Mouse (Mus musculus): ENCODE data around the gene Sgcd.
A peak's percentile ranks its signal among the peaks of the same experiment; 100 is the strongest.
"Not testable (repeated sequence)": the region's sequence is repeated elsewhere in the genome, so short reads cannot be mapped to it uniquely, and the experiment has no call there.

The Sgcd gene

DNA sequence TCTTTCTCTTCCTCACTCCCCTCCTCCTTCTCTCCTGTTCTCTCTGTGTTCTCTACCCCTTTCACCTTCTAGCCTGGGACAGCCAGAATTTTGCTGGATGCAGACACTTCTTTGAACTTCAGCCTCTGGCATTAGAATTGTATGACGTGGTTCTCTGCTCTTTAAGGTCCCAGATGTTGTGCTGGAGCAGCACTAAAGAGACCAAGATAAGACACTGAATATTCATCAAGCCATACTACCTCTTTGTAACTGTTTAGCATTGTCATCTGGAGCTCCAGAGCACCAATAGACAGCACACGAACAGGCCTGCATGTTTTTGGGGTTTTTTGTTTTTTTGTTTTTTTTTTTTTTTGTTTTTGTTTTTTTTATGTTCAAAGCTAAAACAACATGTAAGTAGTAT is 541.0 kb downstream of the Sgcd start:
- no peak for DNase-seq (ENCODE audit: low spot score)

DNA sequence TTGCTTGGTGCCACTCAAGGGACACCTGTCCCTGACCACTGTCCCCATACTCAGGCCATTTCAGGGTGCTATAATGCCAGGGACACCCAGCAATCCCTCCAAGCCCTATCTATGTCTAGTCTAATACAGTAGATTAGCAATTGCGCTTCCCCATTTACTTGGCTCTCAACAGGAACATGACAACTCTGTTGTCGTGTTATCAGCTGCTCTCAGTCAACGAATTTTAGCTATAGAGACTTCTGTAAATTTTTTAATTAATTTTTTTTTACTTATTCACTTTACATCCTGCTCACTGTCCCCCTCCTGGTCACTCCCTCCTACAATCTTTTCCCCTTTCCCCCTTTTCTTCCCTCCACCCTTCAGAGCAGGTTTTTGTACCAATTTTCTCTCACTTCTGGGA is 542.4 kb downstream of the Sgcd start:
- DNase-seq (ENCODE audit: low spot score), result no peak

DNA sequence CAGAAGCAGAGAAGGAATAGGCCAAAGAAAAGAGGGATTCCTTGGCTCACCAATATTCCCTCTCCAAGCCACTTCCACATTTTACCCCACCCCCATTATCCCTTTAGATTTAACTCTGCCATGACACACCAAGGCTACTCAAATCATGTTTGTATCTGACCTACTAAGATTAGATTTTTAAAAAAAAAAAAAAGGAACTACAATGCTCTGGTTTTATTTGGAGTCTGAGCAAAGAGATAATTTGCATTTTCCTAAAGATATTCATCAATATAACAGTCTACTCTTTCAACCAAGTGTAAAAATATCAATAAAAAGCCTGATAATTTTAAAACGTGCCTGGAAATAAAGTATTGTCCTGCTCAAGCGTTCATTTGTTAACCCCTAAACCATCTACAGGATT is 543.1 kb downstream of the Sgcd start:
- DNase-seq (ENCODE audit: low spot score), result no peak

DNA sequence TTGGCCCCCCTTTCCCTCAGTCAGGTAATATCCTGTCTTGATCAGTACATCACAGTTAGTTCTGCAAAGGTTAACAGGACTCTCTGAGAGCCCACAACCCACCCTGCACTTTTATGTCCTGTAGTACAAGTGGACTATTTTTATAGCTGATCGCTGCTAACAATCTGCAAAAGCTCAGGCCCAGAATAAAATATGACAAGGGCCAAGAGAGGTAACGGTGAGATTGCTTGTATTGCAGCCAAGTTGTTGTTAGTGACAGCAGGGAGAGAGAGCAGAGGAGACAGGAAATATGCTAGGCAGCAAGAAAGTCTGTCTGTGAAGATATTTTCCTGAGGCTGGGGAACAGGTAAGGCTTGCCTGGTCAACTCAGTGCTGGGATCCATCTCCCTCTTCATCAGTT is 546.5 kb downstream of the Sgcd start:
- no peak for DNase-seq (ENCODE audit: low spot score)

DNA sequence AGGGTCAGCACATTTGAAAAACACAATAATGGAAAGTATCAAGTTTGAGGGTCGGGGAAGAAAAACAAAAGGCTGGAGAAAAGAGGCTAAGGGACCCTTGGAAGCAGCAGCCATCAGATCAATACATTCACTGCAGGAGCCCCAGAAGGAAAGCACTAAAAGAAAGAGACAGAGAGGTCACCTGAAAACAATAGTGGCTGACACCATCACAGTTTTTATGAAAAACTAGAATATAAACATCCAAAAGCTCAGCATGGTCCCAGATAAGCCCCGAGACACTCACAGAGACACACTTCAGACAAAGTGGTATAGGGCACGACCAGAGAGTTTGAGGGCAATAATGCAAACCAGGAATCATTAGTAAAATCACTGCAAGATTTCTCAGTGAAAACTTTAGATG is 589.2 kb downstream of the Sgcd start:
- no peak for DNase-seq (ENCODE audit: low spot score)

DNA sequence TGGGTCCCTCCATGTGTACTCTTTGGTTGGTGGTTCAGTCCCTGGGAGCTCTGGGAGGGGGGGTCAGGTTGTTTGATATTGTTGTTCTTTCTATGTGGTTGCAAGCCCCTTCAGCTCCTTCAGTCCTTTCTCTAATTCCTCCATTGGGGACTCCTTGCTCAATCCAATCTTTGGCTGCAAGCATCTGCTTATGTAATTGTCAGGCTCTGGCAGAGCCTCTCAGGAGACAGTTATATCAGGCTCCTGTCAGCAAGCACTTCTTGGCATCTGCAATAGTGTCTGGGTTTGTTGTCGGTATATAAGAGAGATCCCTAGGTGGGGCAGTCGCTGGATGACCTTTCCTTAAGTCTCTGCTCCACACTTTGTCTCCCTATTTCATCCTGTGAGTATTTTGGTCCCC is 598.0 kb downstream of the Sgcd start:
- not testable (repeated sequence) for DNase-seq (ENCODE audit: low spot score)

DNA sequence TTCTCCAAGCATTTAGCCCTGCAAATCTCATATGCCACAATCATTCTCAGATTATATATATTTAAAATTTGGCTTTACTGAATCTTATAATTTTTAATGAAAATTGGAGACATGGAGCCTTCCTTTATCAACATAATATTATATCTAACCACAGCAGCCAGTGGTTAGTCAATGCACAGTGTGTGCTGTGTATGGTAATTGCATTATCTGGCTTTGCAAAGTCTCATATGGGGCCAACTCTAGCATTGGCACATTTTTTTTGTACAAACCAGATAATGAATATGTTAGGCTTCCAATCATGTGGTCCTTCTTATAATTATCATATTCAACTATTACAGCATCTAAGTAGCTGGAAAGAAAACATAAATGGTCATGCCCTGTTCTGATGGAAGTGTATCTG is 599.4 kb downstream of the Sgcd start:
- no peak for DNase-seq (ENCODE audit: low spot score)

DNA sequence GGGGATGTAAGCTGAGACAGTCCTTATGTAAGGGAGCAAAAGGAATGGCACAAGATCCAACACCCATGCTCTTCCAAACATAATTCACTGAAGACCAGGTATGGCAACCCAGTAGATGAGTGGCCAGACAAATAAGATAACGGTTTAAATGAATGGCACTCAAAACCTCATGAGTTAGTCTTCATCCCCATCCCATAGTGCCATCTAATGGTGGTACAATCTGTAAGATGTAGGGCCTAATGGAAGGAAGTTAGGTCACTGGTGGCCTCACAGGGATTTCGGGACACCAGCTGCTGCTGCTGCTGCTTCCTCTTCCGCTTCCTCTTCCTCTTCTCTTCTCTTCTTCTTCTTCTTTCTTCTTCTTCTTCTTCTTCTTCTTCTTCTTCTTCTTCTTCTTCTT is 601.0 kb downstream of the Sgcd start:
- DNase-seq (ENCODE audit: low spot score), result no peak

DNA sequence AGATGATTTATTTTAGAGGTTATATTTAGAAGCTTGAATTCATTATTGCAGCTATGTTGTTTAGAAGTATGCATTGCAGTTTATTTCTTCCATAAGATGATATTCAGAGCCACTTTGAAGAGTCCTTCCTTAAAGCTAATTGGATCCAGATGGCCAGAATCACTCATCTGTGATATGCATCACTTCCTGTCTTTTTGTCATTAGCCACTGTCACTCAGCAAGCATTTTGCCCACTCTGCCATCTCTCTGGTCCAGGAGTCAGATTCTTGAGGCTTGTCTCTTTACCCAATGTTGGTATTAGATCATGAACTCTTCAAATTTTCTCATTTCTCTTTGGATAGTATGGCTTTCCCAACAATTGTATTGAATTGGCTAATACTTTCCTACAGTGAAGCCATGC is 602.6 kb downstream of the Sgcd start:
- no peak for DNase-seq (ENCODE audit: low spot score)

DNA sequence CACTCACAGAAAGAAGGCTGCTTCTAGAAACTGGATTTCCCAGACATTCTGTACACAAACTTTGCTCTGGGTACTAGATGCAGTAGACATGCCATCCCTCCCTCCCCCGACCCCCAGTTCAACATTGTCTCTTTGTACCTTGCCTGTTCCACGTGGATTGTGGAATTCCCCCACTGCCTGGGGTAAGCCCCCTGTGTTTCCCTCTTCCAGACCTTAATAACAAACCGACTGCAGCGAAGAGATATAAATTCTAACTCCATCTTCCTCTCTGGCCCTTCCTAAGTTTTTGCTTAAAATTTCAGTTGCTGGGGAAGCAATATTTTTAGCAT is 609.2 kb downstream of the Sgcd start:
- DNase-seq (ENCODE audit: low spot score), result no peak

DNA sequence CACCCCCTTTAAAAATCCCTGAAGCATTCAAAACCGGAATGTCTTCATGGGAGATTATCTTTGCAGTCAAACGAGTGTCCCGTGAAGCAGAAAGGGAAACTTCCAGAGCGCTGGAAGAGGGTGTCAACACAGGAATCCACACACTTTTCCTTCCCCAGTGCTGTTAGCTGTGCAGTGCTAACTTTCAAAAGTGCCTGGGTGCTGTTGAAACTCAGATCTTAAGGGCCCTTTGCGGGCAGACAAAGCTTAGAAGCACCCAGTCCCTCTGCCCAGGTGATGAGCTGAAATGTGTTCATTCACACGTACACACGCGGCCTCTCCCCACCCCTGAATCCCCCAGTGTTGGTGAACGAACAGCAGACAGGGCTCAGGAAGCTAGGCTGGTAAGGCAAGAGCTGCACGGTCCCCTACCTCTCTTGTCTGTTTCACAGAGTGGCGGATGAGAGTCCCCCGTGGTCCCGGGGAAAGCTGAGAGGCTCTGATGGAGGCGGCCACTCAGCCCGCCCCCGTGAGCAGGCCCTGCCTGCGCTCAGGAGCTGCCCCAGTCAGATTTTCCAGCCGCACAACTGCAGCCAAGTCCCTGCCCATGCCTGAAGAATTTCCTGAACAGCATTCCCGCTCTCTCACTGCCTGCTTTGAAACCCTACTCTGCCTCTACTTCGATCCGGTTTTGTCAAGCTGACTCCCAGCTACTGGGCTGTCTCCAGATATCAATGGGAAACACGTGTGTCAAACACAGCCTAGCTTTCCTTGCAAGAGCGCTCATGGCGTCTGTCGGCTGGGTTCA is 609.7 kb downstream of the Sgcd start:
- peak; percentile 29 for DNase-seq (ENCODE audit: low spot score)

DNA sequence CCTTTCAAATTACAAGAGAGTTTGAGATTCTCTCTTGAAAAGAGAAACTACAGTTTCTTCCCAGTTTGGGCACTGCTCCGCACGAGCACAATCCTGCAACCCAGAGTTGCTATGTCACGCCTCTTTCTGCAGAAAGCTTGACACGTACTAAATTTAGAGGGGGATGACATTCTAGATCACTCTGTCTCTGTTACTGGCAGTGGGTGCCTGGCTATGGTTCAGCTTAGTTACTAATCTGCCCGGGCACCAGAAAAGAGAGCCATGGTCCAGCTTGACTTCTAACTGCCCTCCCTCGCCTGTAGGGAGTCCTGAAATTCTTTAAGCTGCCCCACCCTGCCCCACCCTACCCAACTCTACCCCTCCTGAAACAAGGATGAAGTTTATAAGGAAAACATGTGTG is 611.3 kb downstream of the Sgcd start:
- no peak for DNase-seq (ENCODE audit: low spot score)

DNA sequence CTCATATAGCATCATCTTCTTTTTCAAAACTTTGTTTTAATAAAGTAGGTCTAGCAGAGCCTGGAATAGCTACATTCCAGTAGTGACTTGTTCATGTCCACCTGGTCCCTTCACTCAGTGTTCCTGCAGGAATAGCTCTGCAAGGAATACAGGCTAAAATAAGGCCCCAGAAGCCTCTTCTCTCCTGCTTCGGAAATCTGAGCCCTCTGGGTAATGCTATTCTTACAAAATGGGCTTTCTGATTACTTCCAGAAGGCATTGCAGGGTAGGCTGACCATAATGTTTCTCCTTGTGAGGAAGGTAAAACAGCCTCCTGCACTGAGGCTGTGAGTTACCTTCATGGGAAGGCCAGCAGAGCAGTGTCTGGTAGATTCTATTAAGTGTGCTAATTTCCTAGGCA is 611.9 kb downstream of the Sgcd start:
- no peak for DNase-seq (ENCODE audit: low spot score)

DNA sequence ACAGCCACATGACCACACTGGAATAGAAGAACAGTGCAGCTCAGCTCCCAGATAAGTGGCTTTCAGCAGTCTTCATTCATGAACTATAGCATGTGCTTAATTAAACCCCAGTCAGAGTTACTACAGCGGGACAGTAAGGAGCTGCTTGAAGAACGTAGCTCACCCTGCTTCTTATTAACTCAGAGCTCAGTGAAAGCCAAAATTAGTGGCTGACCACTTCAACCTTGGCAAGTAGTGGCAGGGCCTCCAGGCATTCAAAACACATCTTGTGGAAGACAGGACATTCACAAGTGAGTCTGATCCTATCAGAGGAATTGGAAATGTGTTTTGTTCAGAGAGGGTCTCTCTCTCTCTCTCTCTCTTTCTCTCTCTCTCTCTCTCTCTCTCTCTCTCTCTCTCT is 617.2 kb downstream of the Sgcd start:
- no peak for DNase-seq (ENCODE audit: low spot score)

DNA sequence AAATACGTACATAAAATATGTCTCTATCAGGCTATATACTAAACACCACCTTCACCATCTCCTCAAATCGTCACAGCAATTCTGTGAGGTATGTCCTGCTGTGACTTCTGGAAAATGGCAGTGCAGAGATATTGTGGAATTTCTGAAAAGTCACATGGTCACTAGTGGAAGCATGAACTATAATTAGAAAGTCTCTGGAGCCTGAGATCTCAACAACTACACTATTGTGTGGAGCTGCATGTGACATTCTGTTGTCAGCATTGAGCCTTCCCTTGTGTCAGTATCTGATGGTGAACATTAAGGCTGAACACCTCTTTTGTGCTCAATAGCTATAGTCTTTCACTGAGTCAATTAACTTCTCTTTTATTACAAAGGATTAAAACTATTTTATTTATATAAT is 637.2 kb downstream of the Sgcd start:
- no peak for DNase-seq (ENCODE audit: low spot score)

DNA sequence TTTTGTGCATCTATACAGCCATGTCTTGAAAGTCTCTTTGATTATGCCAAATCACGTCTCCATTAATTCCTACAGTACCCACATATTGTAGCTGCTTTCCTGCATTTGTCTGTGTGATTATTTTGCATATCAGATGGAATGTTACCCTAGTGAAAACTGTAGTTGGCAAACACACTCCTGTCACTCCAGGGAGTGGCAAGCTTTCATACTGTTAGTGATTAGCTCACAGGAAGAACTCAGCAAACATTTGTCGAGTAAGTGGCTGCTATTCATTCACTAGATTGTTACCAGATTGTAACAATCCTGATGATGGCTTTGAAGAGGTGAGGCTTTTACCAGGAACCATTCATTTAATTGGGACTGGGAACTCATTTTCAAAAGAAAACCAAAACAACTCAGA is 645.3 kb downstream of the Sgcd start:
- DNase-seq (ENCODE audit: low spot score), result no peak

DNA sequence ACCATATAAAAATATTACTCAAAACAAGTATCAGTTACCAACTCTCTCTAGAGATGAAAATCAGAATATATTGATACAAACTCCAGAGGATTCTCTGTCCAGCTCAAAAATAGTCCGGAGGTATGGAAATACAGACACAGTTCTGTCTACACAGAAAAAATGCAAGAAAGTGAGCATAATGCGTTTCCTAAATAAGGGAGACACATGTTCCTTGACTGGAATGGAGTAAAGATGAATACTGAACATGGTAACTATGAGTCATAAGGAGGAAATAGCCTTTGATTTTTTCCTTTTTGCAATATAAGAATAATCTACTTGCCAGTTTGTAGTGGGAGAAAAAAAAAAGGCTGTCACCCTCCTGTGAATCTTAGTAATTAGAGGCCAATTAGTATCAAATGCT is 655.1 kb downstream of the Sgcd start:
- no peak for DNase-seq (ENCODE audit: low spot score)

DNA sequence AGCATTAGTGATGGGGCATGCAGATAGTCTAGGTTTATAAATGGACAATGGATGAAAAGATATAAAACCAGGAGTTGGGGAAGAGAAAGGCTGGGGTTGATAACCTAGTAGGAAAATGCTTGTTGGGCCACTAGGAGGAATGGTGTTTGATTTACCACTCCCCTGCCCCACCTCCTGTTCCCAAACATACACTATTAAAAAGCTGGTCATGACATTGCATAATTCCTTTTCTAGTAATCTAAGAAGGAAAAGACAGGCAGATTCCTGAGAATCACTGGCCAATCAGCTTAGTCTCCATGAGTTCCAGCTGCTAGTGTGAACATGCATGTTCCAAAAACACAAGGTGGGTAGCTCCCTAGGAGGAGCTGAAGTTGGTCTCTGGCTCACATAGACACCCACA is 683.2 kb downstream of the Sgcd start:
- DNase-seq (ENCODE audit: low spot score), result no peak

DNA sequence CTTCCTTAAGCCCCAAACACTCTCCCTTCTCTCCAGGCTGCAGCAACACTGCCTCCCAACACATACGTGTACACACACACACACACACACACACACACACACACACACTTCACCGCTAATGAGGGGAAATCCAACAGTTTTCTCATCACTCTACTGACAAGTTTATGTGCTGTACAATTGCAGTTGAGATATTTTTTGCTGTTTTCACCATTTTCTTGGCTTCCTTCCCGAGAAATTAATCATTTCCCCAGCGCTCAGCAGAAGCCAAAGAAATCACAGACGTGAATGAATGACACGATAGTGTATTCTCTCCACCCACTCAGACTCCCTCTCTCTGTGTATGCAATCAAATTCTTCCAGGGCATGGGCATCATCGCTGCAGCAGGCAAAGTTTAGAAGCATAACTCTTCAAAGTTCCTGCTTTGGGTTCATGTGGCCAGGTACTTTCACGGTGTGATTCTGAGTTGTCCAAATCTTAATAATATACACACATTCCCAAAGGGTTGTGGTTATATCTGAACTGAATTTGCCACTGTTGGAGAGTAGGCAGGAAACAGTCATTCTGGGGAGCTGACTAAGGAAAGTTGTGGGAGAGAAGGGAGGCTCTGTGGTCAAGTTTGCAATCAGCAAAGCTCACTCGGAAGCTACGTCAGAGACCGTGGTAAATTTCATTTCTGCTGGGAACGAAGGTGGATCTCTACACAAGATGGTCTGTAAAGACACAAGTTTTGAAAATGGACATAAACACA is 683.9 kb downstream of the Sgcd start:
- DNase-seq (ENCODE audit: low spot score), result no peak

DNA sequence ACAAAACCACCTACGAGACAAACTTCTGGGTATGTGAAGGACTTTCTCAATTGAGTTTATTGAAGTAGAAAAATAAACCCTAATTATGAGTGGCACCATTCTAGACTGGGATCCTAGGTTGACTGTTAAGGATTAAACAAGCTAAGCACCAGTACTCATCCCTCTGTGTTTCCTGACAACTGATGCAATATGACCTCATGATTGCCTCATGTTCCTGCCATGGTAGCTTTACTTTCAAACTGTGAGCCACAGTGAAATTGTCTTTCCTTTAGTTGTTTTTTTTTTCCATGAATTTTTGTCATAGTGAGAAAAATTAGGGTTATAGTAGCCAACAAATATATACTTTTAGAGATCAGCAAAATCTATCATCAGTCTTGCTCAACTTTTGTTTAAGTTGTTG is 689.0 kb downstream of the Sgcd start:
- no peak for DNase-seq (ENCODE audit: low spot score)

DNA sequence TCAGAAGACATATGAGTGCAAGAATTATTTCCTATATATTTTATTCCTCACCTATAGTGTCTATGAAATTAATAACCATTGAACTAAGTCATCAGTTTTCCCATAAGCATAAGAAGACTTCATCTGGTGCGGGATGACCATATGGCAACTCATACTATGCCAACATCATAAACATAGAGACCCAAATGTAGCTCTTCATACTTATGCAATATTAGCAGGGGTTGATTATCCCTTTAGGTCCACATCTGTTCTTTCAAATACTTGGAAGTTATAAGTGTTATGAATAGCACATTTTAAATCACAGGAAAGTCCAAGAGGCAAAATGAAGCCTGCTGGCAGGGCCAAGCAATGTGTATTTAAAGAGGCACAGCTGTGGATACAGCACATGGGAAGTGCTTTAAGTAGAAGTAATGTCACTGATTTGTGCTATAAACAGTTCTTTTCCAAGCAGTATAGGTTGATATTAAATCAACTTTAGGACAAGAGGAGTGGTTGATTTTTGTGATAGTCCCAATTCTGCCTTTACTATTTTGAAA is 690.9 kb downstream of the Sgcd start:
- no peak for DNase-seq (ENCODE audit: low spot score)

DNA sequence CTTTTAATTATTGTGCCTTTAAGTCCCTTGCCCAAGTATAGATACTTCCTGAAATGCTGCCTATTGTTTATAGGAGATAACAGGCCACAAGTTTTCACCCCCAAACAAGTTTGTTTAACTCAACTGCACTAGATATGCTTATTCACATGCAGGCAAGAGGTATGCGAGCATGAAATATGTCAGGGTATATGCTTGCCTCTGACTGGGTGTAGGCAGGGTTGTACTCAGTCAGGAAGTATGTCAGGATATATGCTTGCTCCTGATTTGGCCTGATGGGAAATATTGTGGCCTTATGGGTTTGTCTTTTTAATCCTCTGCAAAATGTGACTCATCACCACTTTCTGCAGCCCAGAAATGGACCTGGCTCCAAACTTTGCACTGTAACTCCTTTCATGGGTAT is 694.0 kb downstream of the Sgcd start:
- no peak for DNase-seq (ENCODE audit: low spot score)

DNA sequence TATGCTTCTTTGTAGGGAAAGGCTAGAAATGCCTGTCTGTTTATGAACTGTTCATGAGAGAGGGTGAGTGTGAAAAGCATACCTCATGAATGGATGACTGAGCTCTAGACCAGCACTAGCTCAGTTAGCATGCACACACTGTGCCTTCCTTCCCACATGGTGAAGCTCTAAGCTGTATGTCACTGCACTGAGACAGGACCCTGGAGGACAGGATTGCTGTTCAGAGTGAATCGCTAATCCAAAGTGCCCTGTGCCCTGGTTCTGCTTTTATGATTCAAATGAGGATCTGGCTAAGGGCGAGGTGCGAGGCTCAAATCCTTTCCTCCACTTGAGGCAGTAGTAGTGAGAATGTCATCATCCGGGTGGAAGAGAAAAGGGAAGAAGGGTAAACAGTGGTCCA is 712.2 kb downstream of the Sgcd start:
- DNase-seq (ENCODE audit: low spot score), result no peak

DNA sequence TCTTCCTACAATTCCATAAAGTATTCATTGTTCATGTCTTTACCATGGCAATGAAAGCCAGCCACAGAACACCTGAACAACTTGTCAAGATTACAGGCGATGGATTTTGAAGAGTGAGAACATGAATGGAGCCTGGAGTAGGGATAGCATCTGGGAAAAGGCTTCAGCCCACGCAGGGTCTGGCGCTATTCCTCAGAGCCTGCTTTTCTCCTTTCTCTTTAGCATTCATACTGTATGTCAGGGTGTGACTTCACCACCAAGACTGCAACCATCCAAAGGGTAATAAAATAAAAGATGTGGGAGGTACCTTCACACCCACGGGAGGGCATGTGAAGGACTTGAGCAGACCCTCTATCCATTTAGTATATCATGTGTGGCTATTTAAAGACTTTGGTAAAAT is 720.2 kb downstream of the Sgcd start:
- DNase-seq (ENCODE audit: low spot score), result no peak

All from urinary bladder, postnatal 25 days (tissue).